Mouse (Mus musculus) kidney, adult 8-10 months (tissue): ENCODE results near the gene Cited4.

Source experiments
- DNase-seq, 2 experiments: peaks; one replicate each; pipeline ENCODE4 v3.0.0; 2022

Gene Cited4

DNA sequence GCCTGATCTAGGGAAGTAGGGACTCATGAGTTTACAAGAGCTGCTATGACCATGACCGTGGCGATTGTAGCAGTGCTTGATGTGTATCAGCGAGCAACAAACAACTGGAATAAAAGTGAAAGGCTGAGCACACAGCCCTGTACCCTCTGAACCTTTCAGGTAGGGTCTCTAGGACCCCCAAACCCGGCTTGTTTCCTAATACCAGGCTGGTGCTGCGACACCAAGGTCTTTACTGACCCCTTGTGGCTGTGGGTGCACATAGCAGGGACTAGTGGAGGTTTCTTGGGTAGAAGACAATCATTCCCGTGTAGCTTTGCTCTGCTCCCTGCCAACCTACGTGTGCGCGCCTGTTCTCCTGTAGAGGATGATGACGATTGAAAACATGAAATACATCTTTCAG, 15.8 kb downstream of the Cited4 start:
- DNase-seq = peak; percentile 37 to 66

DNA sequence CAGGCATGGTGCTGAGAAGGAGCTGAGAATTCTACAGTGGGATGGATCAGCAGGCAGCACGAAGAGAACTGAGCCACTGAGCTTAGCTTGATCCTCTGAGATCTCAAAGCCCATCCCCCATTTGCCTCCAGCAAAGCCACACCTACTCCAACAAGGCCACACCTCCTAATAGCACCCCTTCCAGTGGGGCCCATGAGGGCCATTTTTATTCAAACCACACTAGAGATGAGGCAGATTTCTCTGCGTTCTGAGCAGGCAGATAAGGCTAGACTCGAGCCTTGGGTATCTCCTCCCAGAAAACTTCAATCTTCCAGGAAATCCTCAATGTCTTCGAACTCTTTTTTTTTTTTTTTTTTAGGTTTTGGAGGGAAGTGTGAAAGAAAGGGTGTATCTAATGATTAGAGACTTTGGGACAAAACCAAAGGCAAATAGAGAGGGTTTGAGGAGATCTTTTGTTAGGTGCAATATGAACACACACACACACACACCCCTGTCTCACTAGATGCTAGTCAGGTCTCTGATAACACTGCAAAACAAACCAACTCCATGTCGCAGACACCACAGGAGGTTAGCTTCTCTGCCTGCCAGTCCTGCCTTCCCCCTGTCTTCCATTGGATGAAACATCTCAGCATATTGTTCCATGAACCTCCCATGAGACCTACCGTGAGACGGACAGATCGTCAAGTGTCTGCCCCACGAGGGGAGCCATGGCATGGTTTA, 17.1 kb downstream of the Cited4 start:
- DNase-seq = no peak

DNA sequence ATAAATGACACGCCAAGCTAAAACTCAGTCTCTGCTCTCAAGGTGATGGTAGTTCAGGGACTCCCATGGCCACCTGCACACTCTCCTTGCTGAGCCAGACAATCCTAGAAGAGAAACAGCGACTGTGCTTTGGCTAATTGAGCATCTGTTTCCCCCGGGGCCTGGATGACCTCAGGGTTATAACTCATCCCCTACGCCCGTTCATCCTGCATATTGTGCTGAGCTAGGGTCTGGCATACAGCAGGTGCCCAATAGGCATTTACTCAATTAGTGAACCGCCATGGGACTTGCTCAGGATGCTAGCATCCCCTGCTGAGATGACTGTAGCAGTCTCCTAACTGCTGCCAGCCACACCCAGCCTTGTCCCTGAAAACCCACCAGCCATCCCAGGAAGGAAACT, 20.9 kb downstream of the Cited4 start:
- DNase-seq = no peak

DNA sequence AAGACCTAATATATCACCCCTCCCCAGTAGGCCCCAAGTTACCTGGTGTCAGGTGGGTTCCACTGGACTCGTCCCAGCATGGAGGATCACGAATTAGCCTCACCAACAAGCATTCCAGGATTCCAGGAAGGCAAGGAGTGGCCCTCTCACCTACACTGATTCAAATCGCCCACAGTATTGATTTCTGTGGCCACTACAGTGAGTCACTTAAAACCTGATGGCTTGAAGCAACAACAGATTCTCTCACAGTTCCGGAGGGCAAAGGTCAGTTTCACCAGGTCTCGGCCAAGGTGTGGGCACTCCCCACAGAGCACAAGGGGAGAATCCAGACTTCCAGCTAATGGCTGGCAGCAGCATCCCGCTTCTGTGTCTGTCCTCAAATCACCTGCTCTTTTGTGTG, 22.9 kb downstream of the Cited4 start:
- no peak for DNase-seq

DNA sequence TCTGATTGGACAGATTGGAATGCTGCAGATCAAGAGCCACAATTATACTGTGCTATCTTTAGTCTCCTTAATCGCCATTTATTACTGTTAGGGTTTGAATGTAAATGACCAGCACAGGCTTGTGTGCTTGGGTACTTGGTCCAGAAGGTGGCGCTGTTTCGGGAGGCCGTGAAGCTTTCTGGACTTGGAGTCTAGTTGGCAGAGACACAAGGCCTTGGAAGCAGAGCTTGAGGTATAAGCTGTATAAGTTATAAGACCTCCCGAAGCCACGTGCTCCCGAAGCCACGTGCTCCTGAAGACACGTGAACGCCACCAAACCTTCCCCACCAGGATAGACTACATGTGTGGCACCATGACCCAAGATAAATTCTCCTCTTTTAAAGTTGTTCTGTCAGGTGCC, 26.3 kb downstream of the Cited4 start:
- peak in 1 of 2 experiments; percentile 48 for DNase-seq

DNA sequence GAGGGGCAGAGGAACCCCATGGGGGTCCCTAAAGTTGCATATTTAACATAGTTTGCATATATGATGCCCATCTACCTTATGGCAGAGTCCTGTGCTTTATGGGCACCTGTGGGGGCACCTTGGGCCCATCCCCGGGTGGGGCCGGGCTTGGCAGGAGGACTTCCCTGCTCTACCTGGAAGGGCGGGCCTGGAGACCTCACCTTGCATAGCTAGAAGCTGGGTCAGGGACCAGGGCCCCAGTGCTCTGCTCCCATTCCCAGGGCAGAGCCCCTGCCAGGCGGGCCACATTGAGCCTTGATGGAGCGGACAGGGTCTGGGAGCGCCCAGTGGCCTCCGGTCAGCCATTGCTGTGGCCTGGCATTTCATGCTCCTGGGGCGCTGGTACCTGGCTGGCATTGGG, 31.0 kb downstream of the Cited4 start:
- no peak for DNase-seq

DNA sequence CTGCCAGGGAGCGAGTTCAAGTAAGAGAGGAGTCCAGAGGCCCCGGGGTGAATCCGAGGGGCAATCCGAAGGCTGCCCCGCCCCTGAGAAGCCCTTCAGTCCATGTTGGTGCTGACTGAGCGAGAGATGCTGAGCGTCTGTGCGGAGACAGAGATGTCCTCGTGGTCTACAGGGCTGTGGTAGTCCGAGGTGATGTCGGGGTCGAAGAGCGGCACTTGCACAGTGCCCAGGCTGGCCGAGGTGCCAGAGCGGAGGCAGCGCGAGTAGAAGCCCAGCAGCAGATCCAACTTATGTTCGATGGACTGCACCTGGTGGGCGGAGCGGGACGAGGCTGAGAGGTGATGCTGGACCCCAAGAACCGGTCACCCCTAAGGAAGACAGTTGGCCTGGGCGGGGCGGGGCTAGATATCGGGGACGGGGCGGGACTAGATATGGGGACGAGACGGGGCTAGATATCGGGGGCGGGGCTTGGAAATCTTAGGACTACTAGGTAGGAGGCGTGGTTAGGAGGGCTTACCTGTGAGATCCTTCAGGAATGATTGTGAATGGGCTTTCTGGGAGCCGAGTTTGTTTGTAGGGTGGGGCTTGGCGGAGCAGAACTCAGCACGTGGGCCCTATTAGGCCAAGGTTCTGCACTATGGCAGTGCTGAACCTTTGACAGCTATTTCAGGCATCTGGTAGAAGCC, 31.6 kb downstream of the Cited4 start:
- DNase-seq = no peak

DNA sequence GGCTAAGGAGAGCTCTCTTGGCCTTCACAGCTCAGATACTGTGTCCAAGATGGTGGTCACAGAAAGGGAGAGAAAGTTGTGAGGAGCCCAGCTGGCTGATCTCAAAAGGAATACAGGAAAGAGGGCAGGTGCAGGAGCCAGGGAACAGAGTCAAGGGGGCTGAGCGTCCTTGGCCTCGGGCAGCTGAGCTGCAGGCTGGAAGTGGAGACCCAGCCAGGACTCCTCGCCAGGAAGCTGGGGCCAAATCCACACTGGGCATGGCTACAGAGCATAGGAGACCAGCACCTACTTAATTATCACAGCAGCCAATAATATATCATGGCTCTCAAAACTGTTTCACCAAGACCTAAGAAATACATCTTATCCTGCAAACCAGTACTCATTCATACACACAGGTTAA, 34.8 kb downstream of the Cited4 start:
- DNase-seq = no peak

DNA sequence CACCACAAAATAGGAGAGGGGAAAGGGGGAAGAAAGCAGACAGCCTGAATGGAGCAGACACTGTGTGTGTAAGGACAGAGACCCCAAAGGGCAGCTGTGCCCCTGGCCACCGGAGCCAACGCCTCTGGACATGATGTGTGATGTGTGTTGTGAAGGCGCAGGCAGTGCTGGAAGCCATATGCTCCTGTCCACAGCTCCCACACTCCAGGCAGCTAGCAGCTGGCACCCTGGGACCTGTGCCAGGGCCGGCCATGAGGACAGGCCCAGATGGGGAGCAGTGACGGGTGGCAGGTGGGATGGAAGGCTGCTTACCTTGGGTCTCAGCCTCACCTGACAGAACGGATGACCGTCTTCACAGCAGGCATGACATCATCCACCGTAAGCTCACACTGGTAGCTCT, 35.7 kb downstream of the Cited4 start:
- DNase-seq = no peak

DNA sequence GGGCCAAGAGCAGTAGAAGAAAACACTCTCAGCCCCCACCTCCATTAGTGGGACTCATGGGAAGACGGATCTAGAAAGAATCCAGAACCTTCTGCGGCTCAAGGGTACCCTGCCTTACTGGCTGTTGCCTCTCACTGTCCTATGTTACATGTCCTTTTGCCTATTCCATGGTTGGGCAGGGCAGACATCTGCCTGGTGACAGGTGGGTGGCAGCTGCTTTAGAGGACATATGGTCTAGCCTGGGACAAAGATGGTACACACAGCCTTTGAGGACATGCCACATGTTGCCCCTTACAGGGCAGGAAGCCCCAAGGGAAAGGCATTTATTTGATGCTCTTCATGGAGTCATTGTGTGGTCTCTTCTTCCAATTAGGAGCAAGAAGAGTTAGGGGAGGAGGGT, 36.1 kb downstream of the Cited4 start:
- DNase-seq = no peak

DNA sequence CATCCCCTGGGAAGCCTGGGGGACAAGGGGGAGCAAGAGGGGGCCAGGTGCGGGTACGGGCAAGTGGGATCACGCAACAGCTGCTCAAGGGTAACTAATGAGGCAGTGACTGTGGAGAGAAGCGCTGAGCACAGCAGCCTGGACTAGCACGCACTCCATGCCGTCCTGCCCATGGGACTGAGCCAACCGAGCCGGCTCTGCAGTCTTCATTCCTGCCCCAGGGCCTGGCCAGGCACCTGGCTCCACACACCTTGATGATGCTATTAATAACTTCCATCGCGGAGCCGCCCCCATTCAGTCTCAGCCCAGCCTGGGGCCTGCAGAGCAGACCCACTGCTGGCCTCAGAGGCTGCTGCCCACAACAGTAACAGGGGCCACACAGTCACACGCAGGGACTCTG, 45.9 kb downstream of the Cited4 start:
- no peak for DNase-seq

DNA sequence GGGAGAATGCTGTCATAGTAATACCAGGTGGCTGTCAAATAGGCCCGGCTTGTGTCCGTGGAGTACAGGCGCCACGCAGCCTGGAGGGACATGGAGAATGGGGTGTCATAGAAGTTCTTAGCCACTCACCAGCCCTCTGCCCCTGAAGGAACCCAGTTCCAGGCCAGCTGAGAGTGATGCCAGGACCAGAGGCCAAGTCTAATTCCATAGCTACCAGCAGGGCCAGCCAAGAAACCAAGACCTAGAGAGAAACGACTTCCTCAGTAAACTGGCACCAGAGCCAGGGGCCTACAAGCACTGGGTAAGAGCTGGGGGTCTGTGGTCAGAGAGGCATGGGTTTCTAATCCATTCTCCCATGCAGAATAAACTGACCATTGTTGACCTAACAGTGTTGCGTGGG, 46.6 kb downstream of the Cited4 start:
- no peak for DNase-seq

DNA sequence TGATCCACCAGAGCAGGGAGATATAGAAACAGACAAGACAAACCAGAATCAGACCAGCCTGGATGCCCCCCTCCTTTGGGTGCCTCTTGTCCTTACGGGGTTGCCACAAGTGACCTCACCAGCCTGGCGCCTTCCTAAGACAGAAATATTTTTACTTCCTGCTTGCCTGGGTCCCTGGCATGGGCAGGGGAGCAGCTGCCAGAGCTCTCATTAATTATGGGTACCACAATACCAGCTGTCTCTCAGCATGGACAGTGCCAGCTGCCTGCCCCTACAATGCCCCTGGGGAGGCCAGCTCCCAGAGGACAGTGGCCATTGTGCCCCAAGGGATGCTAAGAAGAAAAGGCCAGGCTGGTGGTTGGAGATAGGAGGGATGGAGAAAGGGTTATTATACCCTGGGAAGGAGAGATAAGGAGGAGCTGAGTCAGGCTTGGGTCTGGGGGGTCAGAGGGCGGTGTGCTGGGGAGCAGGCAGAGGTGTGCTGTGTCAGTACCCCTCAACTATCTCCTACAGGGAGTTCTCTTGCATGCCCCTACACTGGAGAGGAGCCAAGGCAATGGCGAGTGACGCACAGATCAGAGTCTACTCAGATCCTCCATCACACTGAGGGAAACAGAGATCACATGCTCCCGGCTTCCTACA, 47.6 kb downstream of the Cited4 start:
- no peak for DNase-seq

DNA sequence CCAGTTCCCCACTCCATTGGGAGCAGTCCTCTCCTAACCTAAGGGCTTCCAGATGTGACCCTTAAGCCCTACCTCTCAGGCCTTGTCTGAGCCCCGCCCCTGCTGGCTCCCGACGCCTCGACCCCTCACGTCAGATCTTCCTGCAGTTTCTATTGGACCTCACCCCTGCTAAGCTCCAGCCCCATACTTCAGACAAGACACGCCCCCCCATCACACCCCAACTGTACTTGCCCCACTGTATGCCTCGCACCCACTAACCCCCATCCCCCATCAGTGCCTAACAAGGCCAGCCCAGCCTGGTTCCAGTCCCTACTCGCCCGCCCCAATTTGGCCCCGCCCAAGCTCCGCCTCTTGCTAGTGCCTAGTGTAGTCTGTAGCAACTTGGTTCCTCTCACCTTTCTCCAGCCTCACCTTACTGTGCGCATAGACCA, 49.8 kb downstream of the Cited4 start:
- peak; percentile 54 to 62 for DNase-seq

DNA sequence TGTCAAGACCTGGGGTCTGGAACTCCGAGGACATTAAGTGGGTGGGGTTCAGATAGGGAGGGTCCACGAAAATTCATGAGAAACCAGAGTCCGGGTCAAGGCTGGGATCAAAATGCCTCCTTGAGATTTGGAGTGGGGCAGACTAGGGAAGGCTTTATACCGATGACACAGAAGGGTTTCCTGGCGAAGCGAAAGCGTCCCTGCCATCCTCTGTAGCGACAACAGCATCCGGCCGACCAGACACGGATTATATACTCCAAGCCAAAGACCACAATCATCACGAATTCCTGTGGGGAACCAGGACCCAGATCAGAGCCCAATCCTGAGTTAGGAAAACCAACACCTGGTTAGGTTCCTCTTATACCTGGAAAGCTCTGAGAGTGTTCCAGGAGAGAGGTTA, 50.4 kb downstream of the Cited4 start:
- DNase-seq = no peak
